In genomic region chr4:28912028-28912427, GRCm38 (mm10) we compare ENCODE assay signal across 19 mouse cellular contexts.
DNase-seq lines count a peak whose midpoint lies in the region; ATAC-seq lines count a peak whose summit lies in the region.
"Had no signal": no experiment of that assay in that cellular context is flagged by ENCODE, and none has a peak within 500 bp of the region (broad histone marks: within the 10 kb centered on the region; RNA-seq: fewer than 3 reads in every experiment).

No protein-coding gene starts in this region.

- DNase-seq in frontal cortex, postnatal 10 days (ENCODE audit: low spot score in 2 of 2) = no peak
- no peak for DNase-seq in layer of hippocampus, adult 9-11 months
- DNase-seq in kidney, postnatal 14 days = no peak
- DNase-seq in kidney, postnatal 25 days = no peak
- DNase-seq: adrenal gland, postnatal 10 days; adrenal gland, postnatal 36 days; B cell, adult 2 months; cerebellum, adult 11 months; cerebellum, adult 2 months; cerebellum, postnatal 10 days; cerebellum, postnatal 36 days; gastrocnemius, postnatal 36 days; heart, adult 11 months had no signal

- ATAC-seq in frontal cortex, adult (ENCODE audit: low TSS enrichment) = peak; percentile 11; the same call in 1 of the 2 replicates
- ATAC-seq in hematopoietic stem cell, adult 5-6 weeks (replicated peaks in 1 of 2; ENCODE audit: insufficient read depth in 1 of 2, low FRiP score in 2 of 2, low TSS enrichment in 1 of 2, low read depth in 1 of 2, poor library complexity in 2 of 2, severe bottlenecking in 2 of 2) = peak; percentile 98 to 99
- 0 out of 2 replicates have a peak, but pooled peaks have one; percentile 50 for ATAC-seq in megakaryocyte-erythroid progenitor cell, adult 5-6 weeks (replicated peaks; ENCODE audit: low FRiP score, low TSS enrichment, poor library complexity, severe bottlenecking)
- ATAC-seq: forebrain, embryonic 13.5 days; hindbrain, embryonic 16.5 days; Patski had no signal

Comparison
In these comparisons a context has a peak if more than half of its experiments do, and no peak if none do; other contexts are left out.
1. ATAC-seq: peak in every context shown above with its lines; median percentile 98 in hematopoietic stem cell, adult 5-6 weeks; 50 in megakaryocyte-erythroid progenitor cell, adult 5-6 weeks; 11 in frontal cortex, adult.